Mouse (Mus musculus) layer of hippocampus, postnatal 36 days (tissue): ENCODE data around the gene Omd. TPM values are rescaled to one million over a fixed set of nuclear protein-coding genes. Genes with fewer than 3 reads are reported as not detected.
"Not testable (repeated sequence)": the region's sequence is repeated elsewhere in the genome, so short reads cannot be mapped to it uniquely, and the experiment has no call there.

Experiments
- DNase-seq, 2 experiments: peaks; one replicate each; pipeline ENCODE4 v3.0.0; 2022
- total RNA-seq, 2 experiments: library from RNA; stranded (reverse); gene quantifications; 2 replicates each; pipeline ENCODE4 v1.2.3; 2021

Omd gene
- total RNA-seq: 1 to 10 TPM in 1 of 2 experiments, under 1 TPM in 1; 0.30 to 1.1 TPM

DNA sequence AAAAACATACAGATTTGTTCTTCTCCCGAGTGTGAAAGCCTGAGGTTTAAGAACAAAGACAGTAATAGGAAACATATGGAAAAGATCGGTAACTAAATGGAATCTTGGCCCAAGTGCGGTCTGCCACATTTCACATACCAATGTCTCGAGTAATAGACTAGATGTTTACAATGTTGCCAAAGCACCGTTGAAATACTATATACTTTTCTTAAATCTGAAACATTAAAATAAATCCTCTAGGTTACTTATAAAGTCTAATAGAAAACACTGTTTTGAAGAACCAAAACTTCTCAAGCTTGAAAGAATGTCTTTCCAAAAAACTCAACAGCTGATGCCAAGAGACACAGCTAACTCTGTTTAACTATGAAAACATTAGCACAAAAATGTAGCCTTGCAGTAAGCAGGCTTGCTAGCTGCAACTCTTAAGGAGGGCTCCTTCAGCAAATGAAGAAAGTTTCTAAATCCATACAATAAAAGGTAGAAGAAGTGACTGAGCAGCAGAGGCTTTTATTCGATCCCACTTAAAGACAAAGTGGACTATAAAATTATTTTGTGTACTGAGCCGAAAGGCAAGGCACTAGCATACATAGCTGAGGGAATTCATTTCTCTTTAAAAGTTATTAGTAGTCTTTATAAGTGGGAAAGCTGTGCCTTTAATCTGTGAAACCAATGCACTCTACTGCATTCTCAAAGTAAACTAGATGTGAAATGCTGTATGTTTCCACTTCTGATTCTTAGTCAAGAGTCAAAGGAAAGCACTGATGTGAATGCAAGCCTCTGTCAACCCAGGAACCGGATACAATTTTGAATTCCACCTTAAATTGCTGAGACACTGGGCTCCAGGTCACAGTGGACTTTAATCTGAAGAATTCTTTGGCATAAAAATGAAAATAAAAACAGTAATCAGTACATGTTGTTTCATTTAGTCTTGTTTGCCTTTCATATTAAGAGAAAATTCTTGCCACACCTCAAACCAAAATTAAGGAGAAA, at the start of gene Omd:
Gene Omd (plus strand): TSS at position 922 of the 990 bp plus-strand sequence.
- no peak for DNase-seq

DNA sequence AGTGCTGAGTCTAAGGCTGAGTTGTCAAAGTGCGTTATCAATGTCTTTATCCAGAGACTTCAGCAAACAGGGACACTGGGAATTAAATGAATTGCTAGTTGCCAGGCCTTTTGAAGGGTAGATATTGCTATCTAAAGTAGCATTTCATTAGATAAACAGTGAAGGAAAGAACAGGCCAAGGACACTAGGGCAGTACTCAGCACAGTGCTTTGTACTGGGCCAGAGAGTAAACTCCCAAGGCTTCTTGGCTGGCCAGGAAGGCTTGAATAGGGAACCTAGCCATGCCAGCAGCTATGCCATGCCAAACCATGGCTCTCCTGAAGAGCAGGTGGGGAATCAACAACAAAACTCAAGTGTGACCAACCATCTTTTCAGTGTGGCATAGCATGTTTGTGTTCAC, 45.3 kb upstream of the Omd start:
- DNase-seq: no peak

DNA sequence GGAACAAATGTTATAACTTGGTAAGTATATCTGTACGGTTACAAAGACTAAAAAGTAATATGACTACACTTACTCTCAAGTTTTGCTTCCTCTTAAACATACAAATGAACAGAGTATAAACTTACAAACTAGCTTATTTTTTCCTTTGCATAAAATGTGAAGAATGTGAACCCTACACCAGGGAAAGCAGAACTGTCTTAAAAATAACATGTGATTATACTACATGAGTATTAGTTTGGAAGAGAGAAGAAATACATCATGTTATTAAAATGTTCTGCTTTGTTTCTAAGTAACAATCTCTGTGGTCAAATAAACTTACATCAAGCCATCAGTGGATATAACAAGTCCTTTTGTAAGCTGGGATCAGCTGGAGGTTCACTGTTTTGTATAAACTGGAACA, 43.6 kb upstream of the Omd start:
- no peak for DNase-seq

DNA sequence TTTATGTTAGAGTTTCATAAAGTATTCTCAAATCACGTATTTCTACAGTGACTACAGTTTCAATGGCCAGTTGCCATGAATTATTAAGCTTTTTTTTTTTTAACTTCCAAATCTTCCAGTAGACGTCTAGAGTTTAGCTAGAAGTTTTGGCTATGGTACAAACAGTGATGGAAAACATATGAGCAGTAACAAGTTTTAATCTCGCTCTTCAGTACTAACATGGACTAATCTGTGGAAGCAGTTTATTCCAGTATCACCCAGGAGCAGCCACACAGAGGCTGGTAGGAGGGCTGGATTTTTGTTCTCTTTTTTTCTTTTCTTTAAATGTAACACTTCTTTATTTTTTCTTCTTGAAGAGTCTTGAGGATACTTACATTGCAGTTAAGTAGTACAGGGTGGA, 38.0 kb upstream of the Omd start, which contains the start of gene Aspn:
Gene Aspn (plus strand): TSS at position 165 of the 400 bp plus-strand sequence.
- DNase-seq: no peak

DNA sequence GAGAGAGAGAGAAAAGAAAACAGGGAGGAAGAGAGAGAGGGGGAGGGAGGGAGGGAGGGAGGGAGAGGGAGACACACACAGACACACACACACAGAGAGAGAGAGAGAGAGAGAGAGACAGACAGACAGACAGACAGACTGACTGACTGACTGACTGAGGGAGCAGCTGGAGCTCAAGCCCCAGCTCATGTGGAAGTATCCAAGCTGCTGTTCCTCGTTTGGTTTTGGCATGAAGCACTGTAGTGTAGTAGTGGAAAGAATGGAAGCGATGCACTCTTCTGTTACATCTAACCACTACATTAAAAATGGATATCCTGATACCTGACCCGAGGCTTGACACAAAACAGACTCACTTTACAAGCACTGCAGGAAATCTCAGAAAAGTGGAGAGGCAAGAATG, 36.6 kb upstream of the Omd start:
- no peak for DNase-seq

DNA sequence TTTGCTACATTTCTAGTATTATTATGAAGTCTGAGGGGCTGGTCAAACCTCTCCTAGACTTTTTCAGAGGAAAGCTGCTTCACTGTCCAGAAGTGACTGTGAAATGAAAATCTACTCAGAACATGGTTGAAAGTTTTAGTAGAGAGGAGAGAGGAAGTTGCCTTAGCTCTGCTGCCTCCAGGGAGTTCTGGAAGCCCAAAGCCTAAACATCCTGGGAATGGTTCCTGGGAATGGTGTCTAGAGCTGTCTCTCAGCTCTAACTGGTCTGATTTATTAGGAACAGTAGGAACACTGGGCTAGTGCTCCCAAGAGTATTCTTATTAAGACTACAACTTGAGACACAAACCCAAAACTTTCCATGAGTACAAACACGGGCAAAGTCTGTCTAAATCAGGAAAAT, 35.7 kb upstream of the Omd start:
- no peak for DNase-seq

DNA sequence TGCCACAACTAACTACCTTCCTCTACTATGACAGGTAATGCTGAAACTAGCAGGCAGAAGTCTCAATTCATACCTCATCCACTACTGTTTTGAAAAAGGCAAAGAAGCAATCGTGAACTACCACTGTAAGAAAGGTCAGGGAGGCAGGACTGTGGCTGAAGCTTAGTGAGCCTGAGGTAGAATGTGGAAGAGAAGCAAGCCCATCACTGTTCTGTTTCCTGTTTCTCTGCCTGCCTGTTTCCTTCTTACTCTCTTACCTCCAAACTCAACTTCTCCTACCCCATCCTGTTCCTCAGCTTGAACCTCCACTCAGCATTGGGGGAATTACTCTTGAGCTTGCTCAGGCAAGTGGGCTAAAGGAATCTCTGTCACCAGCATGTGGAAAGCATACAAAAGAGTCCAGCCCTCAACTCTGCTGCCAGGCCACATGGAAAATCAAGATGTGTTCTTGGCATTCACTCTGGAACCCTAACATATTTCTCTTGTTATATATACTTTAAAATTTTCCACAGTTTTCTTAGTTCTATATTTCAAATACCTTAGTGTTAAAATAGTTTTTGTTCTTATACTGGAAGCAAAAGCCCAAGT, 34.6 kb upstream of the Omd start:
- DNase-seq: no peak

DNA sequence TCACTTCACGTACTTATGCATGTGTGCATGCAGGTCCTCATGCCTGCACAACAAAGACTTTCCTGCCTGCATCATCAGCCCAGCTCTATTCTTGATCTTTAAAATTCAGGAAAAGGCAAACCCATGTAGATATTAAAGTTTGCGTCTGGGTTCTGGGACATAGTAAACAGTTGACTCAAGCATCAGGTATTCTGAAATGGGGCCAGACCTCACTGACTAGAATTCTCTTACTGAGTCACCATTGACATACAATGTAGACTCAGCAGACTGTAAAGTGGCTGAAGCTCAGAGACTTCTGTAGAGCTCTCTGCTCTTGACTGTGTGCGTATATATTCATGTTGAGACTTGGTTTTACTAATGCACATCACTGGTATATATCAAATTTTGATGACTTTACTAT, 32.6 kb upstream of the Omd start:
- DNase-seq: no peak

DNA sequence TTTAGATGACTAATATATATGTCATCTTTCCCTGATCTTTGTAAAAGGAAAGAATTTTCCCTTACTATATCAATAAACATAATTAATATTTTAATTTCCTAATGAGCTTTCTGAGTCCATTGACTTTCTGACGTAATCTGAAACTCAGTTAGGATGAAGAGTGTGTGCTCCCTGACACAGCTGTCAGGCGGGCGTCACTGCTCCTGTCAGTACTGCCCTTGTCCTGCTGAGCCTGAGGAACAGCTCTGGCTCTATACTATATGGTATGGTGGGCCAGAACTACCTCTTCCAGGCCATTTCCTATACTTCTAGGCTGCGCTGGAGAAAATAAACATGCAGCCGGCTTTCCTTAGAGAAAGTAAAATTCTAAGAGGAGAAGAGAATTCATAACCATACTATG, 27.7 kb upstream of the Omd start:
- DNase-seq: no peak

DNA sequence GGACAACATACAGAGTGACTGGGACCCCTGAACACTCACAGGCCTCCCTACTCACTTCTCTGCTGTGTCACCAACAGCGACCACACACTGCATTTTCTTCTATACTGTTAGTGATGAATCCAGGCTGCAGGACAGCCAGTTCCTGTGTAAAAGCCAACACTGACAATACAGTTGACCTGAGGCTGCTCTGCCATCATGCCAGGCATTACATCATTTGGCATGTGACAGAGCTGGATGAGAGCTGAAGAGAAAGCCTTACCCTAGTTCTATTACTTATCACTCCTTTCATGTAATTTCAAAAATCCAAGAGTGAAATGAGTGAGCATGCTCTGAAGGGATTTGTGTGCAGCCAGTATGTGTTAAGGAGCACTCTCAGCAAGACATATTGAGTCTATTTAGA, 26.1 kb upstream of the Omd start:
- no peak for DNase-seq

DNA sequence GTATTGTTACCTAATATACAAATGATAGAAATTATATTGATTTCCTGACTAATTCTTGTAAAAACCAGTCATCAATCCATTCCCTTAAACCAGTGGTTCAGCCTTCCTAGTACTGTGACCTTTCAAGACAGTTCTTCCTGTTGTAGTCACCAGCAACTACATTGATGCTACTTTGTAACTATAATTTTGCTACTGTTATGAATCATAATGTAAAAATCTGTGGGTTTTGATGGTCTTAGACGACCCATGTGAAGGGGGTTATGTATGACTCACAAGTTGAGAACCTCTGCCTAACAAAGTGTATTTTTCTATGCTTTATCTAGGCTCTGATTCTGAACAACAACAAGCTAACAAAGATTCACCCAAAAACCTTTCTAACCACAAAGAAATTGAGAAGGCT, 25.3 kb upstream of the Omd start:
- DNase-seq: no peak

DNA sequence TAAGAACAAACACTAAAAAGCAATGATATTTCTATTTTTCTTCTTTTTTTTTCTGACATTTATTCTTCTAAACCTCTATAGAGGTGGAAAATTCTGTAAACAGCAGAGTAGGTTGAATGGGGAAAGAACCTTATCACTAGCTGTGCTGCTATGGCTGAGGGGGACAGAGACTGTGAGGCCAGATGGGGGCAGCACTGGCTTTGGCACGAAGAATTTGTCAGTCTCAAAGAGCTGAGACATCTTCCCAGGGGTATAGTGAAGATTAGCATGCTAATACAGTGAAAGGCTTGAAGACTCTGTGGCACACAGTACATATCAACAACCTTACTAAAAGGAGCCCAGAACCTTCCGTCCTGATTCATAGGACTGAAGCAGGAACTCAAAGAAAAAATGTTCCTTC, 23.1 kb upstream of the Omd start:
- DNase-seq: no peak

DNA sequence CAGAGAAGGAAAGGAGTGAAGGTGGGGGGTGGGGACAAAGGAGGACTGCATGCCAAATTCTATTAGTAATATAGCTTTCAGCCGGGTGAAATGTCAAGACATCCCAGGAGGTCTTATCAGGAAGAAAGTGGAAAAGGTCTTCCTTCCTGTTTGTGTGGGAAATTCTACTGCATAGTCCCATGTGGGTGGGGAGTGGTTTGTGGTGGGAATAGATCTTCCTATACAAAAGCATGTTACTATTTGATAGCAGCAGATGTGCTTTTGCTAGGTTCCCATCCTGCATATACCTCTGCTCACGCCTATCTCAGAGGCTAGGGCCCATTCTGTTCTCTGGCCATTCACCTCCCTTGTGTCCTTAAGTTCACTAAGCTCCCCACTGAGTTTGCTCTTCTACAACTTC, 21.4 kb upstream of the Omd start:
- DNase-seq: no peak

DNA sequence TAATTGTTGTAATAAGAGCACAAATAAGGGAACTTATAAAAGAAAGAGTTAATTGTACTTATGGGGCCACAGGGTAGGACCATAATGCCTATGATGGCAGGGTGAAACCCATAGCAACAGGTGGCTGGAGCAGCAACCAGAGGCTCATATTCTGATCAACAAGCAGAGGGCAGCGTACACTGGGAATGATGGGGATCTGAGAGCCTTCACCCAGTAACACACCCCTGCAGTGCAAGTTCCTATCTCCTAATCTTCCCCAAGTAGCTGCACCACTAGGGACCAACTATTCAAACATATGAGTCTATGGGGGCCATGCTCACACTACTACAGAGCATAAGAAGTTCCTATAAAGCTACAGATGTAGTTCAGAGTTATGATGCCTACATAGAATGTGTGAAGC, 17.9 kb upstream of the Omd start:
- no peak for DNase-seq

DNA sequence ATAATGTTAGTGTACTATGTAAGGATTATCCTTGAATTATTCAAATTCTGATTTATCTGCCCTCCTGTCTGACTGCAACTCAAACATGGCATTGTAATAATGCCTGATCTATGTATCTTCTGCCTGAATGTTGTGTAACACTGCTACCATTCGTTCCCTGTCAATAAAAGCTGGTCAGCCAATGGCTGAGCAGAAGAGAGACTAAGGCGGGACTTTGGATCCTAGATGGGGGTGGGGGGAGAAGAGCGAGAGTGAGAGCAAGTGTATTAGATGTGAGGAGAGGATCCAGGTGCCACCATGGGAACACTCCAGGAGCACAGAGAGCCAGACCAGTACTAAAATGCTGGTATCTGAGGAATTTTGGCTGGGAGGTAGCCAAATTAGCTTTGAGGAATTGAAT, 11.9 kb upstream of the Omd start:
- no peak for DNase-seq

DNA sequence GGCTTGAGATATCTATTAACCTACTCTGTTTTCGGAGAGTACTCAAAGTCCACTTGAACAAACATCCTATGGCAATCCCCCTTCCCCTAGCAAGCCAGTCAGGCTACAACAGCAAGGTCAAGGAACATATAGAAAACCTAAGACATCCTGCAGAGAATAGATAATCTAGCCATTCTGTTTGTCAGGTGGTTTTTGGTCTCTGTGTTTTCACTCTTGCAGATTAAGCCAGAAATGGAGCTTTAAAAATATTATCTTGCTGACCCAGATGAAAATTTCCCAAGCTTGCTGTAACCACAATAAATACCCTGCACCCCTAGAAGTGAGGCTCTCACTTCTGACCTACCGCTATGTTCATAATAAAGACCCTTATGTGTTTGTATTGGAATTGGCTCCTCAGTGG, 10.8 kb upstream of the Omd start:
- no peak for DNase-seq

DNA sequence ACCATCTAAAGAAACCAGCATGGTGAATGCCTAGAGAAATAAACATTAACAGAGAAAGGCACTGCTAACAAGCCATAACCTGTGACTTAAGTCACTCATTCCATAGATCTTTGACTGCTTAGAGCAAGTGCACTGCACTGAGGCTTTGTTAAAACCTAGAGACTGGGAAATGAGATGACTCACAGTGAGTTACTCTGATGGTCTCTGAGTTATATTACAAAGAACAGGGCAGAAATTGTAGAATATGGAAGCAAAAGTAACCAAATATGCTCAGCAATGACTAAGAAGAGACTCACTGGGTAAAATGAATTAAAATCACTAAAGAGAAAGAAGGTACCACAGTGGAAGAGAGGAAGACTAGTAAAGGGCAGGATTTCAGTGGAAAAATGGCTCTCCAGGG, 1.6 kb downstream of the Omd start:
- DNase-seq: no peak

DNA sequence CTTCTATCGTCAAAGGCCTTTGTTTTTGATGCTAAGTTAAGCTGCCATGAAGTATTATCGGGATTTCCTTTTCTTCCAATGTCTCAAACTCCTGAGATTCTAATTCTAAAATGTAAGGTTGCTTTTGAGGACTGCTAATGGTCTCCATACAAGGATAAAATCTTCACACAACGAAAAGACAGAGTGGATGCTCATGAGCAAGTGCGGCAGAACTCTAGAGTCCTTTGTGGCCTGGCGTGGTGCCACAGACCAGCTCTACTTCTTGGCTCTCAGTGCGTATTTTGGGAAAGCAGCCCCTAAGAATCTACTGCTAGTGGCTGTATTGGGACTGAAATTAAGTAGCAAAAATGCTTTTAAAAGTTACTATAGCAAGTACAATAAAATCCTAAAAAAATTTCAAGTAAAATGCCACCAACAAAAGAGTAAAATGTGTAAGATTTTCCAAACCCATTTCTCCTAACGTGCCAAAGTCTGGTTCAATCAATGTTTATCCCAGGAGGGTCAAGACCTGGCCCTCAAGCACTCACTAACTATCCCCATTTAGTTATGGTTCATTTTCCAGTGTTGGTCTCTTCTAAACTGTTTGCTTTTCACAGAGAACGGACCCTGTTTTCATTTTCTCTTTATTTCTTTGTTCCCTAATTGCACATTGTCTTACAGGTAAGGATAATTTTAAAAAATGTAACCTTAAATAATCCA, 2.2 kb downstream of the Omd start:
- no peak for DNase-seq

DNA sequence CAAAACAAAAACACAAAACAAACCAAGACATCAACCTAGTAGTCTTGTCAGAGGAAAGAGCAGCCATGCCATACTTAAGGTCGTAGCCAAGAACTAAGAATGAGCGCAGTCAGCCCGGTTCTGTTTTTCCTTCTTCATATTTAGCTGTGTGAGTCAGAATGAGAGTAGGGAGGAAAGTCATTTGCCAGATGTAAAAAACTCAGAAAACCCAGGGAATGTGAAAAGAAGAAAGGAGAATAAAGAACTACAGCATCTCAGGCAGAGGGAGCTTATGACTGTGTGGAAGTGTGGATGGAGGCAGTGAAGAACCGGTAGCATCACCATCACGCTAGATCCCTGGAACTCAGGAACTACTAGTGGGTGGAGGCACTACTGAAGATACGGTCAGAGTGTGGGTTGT, 3.8 kb downstream of the Omd start:
- DNase-seq: no peak

DNA sequence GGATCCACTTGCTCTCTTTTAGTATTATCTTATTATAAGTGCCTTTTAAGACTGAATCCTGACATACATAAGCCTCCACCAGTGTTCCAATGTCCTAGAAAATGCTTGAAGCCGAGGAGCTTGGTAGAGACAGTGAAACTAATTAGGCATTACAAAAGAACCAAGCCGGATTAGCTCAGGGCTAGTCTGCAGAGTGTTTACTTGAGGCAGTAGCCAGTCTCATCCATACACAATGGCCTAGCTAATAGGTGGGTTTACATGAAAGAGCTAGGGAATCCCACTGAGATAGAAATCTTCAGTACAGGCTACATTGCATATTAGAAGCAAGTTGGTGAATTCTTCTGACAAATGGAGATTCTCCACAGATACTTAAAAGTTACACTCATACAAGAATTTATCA, 20.3 kb downstream of the Omd start:
- not testable (repeated sequence) for DNase-seq

DNA sequence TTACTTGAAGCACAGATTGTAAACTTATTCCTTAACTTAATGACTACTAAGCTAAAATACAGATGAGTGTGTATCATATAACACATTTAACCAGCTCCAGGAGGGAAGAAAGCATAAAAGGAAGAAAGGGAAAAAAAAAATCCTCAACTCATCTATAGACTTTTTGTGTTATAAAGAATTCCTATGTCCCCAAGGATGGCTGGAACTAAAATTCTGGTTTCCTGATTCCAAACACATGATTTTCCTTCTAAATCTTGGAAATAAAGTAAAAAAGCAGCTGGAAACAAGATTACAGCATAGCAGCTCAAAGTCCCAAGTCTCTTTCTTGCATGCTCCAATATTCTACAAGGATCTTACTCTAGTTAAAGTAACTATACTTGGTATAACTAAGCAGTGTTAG, 21.3 kb downstream of the Omd start:
- DNase-seq: no peak

DNA sequence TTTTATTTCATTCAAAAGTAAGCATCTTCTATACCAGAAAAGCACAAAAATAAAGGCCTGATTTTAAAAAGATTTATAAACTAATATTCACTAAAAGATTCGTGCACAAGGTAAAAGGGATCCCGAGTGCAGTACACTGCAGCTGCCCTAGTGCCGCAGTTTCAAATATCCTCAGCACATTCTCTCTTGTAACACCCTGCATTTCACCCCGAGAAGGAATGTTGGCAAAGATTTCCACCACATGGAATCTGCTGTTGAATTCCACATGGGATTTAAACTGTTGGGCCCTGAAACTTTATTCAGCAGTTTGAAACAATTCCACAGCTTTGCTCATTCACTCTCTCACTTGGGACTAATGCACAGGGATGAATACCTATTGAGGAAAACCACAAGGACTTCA, 25.5 kb downstream of the Omd start, which contains the start of gene Ogn:
Gene Ogn (plus strand): TSS at position 333 of the 400 bp plus-strand sequence.
- no peak for DNase-seq

DNA sequence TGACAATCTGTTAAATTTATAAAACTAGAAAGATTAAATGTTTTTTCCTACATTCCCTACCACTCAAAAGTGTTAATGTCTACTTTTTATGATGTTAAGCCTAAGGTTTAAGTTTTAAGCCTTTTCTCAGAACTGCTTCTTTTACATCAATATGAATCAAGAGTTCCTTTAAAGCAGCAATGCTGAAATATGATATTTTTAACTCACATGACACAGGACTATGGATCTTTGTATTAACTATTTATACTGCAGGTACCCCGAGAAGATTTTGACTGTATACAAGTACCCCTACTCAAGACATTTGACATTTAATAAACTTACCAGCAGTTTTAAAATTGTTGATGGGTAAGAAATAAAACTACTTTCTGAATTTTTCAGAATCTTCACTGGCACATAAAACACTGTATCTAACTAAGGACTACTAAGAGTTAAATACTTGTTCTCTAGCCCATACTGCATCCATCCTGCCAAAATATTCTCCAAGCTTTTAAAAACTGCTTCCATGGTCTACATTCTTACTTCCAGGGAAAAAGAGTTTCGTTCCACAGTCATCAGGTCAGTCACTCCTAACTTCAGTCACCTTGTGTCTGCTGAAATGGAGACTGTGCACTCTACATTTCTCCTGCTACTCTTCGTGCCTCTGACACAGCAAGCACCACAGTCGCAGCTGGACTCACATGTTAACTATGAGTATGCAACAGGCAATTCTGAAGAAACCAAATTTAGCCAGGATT, 26.5 kb downstream of the Omd start:
- no peak for DNase-seq
